Mouse (Mus musculus) forelimb bud, embryonic 11.5 days (tissue): ENCODE results near the gene Krtcap2.
"Not testable (repeated sequence)": the region's sequence is repeated elsewhere in the genome, so short reads cannot be mapped to it uniquely, and the experiment has no call there.

Experiments used
- DNase-seq: peaks from one replicate; pipeline ENCODE4 v3.0.0-alpha.2; 2012; ENCODE audit warnings: low read depth, low spot score

Gene Krtcap2

DNA sequence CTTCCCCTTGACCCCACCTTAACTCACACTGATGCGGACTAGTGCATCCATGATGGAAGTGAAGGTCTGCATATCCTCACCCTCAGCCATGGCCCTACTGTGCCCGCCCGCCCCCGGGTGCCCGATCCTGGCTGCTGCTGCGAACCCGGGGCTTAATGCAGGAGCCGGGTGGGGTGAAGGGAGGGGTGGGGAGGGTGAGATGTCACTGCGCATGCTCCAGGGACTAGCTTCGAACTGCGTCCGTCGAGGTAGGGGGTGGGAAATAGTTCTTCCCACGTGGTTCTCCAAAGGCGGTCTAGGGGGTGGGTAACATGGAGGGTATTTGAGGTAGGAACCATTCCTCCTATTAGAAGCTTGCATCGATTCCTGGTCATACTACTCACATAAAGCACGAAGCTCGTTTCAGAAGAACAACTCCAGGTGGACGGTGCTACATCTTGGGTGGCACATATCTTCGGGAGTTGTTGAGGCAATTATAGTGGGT is at the start of gene Krtcap2:
TSS of gene Krtcap2 (plus strand) at position 279 of the 484 bp plus-strand sequence.
- peak; percentile 39 for DNase-seq

DNA sequence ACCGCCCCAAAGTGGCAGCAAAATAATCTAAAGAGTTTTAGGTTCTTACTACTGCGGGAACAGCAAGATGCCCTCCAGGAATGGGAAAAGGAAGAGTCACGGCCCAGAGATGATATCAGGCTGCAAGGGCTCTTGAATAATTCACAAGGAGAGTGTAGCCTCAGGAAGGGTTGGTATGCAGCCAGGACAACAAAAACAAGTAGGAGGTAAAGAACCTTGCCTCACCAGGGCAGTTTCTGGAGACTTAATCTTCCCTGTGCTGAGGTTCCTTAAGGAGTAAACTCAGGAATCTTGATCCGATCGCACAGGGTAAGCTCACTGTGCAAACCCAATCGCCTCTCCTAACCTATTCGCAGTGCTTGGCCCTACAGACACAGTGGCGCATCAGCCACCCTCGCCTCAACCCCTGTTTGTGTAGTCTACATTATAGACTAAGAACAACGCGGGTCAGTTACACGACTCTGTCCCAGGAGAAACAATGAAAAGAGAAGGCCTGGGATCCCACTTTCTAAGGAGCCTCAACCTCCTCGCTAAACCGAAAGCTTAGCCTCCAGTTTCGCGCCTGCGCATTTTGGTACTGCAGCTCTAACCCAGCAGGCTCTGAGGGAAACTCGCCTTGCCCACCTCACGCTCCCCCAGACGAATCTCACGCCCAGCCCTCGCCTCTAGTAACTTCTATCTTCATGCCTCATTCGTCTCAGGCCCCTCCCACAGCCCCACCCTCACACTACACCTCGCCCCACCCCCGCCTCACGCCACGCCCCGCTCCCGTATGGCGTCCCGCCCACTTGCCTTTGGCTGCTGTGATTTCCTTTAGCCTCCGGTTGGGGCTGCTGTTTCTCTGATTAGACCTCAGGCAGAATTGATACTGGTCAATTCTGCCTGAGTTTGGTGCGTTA is 49.5 kb upstream of the Krtcap2 start:
- DNase-seq = peak; percentile 93

GRCm38 (mm10) chr3:89199839-89200238 is 45.9 kb upstream of the Krtcap2 start:
- DNase-seq = no peak

DNA sequence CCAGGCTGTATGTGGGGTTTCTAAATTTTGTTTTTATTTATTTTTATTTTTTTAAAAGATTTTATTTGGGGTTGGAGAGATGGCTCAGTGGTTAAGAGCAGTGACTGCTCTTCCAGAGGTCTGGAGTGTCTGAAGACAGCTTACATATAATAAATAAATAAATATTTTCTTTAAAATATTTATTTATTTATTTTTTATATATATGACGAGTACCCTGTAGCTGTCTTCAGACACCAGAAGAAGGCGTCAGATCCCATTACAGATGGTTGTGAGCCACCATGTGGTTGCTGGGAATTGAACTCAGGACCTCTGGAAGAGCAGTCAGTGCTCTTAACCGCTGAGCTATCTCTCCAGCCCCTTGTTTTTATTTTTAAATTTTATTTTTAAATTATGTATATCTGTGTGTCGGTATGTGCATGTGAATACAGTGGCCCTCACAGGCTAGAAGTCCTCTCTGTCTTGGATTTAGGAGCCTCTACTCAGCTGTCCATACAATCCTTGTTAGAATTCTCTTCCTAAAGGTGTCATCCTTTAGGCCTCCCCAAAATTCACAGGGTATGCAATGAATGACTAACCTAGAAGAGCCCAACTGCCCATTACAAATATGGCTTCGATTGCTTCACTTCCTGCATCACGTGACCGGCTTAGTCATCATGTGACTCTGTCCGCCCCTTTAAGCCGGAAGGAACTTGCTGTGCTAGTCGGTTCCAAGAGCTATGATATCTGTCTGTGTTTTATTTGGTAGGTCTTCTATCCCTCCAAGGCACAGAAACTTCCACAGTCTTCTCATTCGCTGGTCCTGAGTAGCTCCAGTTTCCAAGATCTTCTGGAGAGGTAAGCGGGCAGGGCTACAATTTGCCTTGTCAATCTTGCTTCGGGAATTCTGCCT is 43.3 kb upstream of the Krtcap2 start, which contains the start of gene Gba:
TSS of gene Gba (plus strand) at position 676 of the 889 bp plus-strand sequence.
- DNase-seq = peak; percentile 89

- DNase-seq = no peak
Measured at GRCm38 (mm10) chr3:89203142-89203514, 42.6 kb upstream of the Krtcap2 start.

DNA sequence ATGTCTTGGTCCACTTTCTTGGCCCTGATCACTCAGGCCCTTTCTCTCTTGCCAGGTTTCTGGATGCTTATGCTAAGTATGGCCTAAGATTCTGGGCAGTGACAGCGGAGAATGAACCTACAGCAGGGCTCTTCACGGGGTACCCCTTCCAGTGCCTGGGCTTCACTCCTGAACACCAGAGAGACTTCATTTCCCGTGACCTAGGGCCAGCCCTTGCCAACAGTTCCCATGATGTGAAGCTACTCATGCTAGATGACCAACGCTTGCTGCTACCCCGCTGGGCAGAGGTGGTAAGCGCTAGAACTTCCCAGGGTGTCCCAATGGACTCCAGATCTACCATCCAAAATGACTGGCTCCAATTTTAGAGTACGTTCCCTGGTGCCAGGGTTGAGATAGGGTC is 39.7 kb upstream of the Krtcap2 start:
- no peak for DNase-seq

GRCm38 (mm10) chr3:89206695-89207094 is 39.1 kb upstream of the Krtcap2 start:
- DNase-seq = no peak

- DNase-seq = no peak
Measured at GRCm38 (mm10) chr3:89208075-89208657, 37.6 kb upstream of the Krtcap2 start.

DNA sequence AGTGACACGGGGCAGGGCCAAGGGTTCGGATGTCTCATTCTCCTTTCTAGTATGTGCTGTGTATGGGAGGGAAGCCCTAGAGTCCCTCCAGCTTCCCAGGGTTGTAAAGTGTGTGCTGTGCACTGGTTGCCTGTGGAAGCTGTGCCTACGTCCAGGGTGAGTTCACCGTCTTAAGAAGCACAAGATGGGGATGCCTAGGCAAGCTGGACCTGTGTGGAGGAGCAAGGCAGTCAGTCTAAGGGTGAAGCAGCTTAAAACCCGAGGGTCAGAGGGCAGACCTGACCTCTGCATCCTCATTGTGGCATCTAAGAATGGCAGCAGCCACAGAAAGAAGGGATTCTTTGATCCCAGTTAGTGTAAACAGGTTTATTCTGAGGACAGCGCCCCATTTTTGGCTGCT is 37.0 kb upstream of the Krtcap2 start:
- no peak for DNase-seq

GRCm38 (mm10) chr3:89209731-89210130 is 36.0 kb upstream of the Krtcap2 start:
- no peak for DNase-seq

GRCm38 (mm10) chr3:89210162-89210561 is 35.6 kb upstream of the Krtcap2 start:
- DNase-seq = no peak

- DNase-seq = no peak
Measured at GRCm38 (mm10) chr3:89210731-89211130, 35.0 kb upstream of the Krtcap2 start.

- peak; percentile 94 for DNase-seq
Measured at GRCm38 (mm10) chr3:89213803-89214530, 31.8 kb upstream of the Krtcap2 start.

- peak; percentile 42 for DNase-seq
Measured at GRCm38 (mm10) chr3:89214681-89215411, 30.9 kb upstream of the Krtcap2 start, which contains the start of gene Thbs3. Thbs3 (plus strand) TSS chr3:89215180.

DNA sequence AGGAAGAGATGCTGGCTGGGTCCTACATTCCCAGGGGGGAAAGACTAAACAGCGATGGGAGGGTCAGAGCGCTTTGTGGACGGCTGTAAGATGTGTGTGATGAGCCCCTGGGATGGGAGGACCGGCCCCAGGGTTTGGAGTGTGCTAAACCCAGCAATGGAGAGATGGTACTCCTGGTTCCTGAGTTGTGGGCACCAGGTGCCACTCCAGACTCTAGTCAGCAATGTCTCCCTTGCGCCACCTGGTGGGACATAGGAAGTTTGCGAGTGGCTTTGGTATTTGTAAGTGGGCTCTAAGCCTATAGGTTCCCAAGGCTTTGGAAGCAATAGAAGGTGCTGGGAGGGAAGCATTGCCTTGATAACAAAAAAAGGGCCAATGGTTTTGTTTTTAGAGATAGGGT is 29.9 kb upstream of the Krtcap2 start:
- peak; percentile 91 for DNase-seq

GRCm38 (mm10) chr3:89216407-89216806 is 29.4 kb upstream of the Krtcap2 start:
- not testable (repeated sequence) for DNase-seq

- no peak for DNase-seq
Measured at GRCm38 (mm10) chr3:89218271-89218670, 27.5 kb upstream of the Krtcap2 start.

GRCm38 (mm10) chr3:89219546-89219945 is 26.2 kb upstream of the Krtcap2 start:
- DNase-seq = no peak

DNA sequence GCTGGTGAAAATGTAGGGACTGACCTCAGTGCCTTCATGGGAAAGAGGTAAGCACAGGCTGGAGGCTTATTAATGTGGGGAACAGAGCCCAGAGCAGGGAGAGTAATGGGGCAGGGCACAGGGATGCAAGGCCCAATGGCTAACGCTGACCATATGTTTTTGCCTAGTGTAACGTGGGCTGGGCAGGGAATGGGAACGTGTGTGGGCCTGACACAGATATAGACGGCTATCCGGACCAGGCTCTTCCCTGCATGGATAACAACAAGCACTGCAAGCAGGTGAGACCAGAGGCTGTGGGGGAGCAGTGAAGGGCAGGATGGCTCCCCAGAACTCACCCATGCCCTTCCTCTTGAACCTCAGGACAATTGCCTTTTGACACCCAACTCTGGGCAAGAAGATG is 24.6 kb upstream of the Krtcap2 start:
- DNase-seq = no peak

DNA sequence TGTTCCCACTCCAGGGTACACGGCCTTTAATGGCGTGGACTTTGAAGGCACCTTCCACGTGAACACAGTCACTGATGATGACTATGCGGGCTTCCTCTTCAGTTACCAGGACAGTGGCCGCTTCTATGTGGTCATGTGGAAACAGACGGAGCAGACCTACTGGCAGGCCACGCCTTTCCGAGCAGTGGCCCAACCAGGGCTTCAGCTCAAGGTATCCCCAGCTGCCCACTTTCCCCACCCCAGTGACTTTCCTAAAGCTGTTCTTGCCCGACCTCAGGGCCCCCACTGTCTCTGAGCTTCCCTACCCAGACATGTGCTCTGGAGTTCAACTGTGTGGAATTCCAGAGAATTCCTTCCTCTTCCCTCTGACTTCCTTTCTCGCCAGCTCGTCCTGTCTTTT is 21.0 kb upstream of the Krtcap2 start:
- no peak for DNase-seq
